Mouse (Mus musculus) stomach, postnatal 0 days (tissue): ENCODE results near the gene Zbtb16. TPM values are rescaled to one million over a fixed set of nuclear protein-coding genes. Genes with fewer than 3 reads are reported as not detected.

Source experiments
- ATAC-seq: fragments of 200-750 bp; cut with Nextera tagmentation; 2 replicates; pipeline ENCODE4 v1.8.0; 2017; ENCODE audit not compliant: low FRiP score, low TSS enrichment
- DNase-seq: peaks from one replicate; pipeline ENCODE4 v3.0.0-alpha.2; 2016; ENCODE audit warnings: low spot score
- H3K27ac ChIP-seq: fragments of 300-500 bp; sonication (generic); replicated peaks from 2 replicates; pipeline ENCODE4 v1.5.1; 2014; ENCODE audit warnings: mild to moderate bottlenecking, control low read depth
- H3K27me3 ChIP-seq: fragments of 300-500 bp; sonication (generic); 2 replicates; pipeline ENCODE4 v1.6.1; 2014; ENCODE audit warnings: low read length; ENCODE audit not compliant: control insufficient read depth, insufficient read depth
- H3K36me3 ChIP-seq: fragments of 300-500 bp; sonication (generic); 2 replicates; pipeline ENCODE4 v1.6.1; 2014; ENCODE audit warnings: low read length, mixed read lengths; ENCODE audit not compliant: control insufficient read depth, insufficient read depth
- H3K4me1 ChIP-seq: fragments of 300-500 bp; sonication (generic); replicated peaks from 2 replicates; pipeline ENCODE4 v1.6.1; 2014; ENCODE audit warnings: antibody characterized with exemption; ENCODE audit not compliant: control insufficient read depth, insufficient read depth
- H3K4me2 ChIP-seq: fragments of 300-500 bp; sonication (generic); replicated peaks from 2 replicates; pipeline ENCODE4 v1.6.1; 2014; ENCODE audit warnings: low read depth, mild to moderate bottlenecking, control low read depth, moderate library complexity
- H3K4me3 ChIP-seq: fragments of 300-500 bp; sonication (generic); 2 replicates; pipeline ENCODE4 v1.5.1; 2014; ENCODE audit warnings: low read depth, low read length, control low read depth
- H3K9ac ChIP-seq: fragments of 300-500 bp; sonication (generic); 2 replicates; pipeline ENCODE4 v1.6.1; 2014; ENCODE audit warnings: mild to moderate bottlenecking, low read length, control low read depth, mixed read lengths
- H3K9me3 ChIP-seq: fragments of 300-500 bp; sonication (generic); 2 replicates; pipeline ENCODE4 v1.6.1; 2016; ENCODE audit warnings: low read length; ENCODE audit not compliant: control insufficient read depth
- CTCF ChIP-seq: IDR thresholded peaks from 2 replicates; pipeline ENCODE4 v1.5.1; 2016; ENCODE audit warnings: antibody characterized with exemption, low read depth, mild to moderate bottlenecking, moderate library complexity
- EP300 ChIP-seq: optimal IDR thresholded peaks from 2 replicates; pipeline ENCODE3; 2016; ENCODE audit warnings: antibody characterized with exemption
- WGBS: fragments of 180-500 bp; shearing (Covaris S2); extraction: QIAGEN DNeasy Blood & Tissue Kit; methylation state at CpG from one replicate; pipeline ENCODE4 v1.1.7; 2014; 5-methylcytosine and 5-hydroxymethylcytosine counted together
- polyA plus RNA-seq: library from polyadenylated mRNA; unstranded; fragments of >200 nt; fragmentation: Nextera tagmentation; extraction: Ambion mirVana; gene quantifications from 2 replicates; pipeline ENCODE4 v1.2.1, GENCODE M21; 2015

Zbtb16 gene
- polyA plus RNA-seq, 1 experiment from 2014 or later: 1.7 TPM

GRCm38 (mm10) chr9:48635576-48636350 is 200.3 kb downstream of the Zbtb16 start:
- no peaks in the 10 kb centered on the region for H3K36me3 ChIP-seq
- no peaks in the 10 kb centered on the region for H3K9me3 ChIP-seq
- no peak overlapping the region for H3K4me2 ChIP-seq
- no peaks in the 10 kb centered on the region for H3K4me1 ChIP-seq
- TF ChIP-seq CTCF: no peak
- TF ChIP-seq EP300: no peak
- no peak overlapping the region for H3K27ac ChIP-seq
- WGBS: 33% methylated on average over 18 of the region's 18 CpGs
- DNase-seq (peak; percentile 16), ATAC-seq (no peak)
- H3K27me3 ChIP-seq: no peaks in the 10 kb centered on the region
- H3K4me3 ChIP-seq: no peak overlapping the region
- H3K9ac ChIP-seq: no peak overlapping the region

DNA sequence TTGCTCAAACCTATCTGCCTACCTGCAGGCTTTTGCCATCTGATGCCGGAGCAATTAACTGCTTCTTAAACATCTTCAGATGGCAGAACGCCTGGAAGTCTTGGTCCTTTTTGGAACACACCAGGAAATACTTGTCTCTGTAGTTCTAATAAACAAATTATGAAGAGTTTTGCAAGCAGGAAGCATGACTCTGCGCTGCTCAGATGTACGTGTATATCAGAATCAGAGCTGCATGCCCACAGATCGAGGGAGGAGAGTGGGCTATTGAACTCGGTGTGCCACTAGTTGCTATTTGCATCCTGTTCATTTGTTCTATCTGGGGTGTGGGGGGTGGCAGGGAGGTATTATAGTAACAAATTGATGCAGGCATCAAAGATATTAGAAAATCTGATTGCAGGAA is 202.9 kb downstream of the Zbtb16 start:
- H3K9me3 ChIP-seq: no peaks in the 10 kb centered on the region
- TF ChIP-seq CTCF (no peak), EP300 (no peak)

GRCm38 (mm10) chr9:48619268-48619667 is 216.8 kb downstream of the Zbtb16 start:
- no peak for TF ChIP-seq CTCF
- no peak for TF ChIP-seq EP300
- 59% methylated on average over 1 of the region's 1 CpGs for WGBS
- ATAC-seq: no peak

More for the DNA sequence above, 202.9 kb downstream of the Zbtb16 start:
- H3K27me3 ChIP-seq: no peaks in the 10 kb centered on the region
- H3K27ac ChIP-seq: no peak overlapping the region
- ATAC-seq (no peak), DNase-seq (no peak)
- H3K36me3 ChIP-seq: no peaks in the 10 kb centered on the region
- 78% methylated on average over 6 of the region's 6 CpGs for WGBS
- H3K4me1 ChIP-seq: no peaks in the 10 kb centered on the region
- H3K4me2 ChIP-seq: no peak overlapping the region
- no peak overlapping the region for H3K9ac ChIP-seq
- H3K4me3 ChIP-seq: no peak overlapping the region

GRCm38 (mm10) chr9:48618589-48618988 is 217.4 kb downstream of the Zbtb16 start:
- ATAC-seq (peak; percentile 72; the same call in 1 of the 2 replicates), DNase-seq (peak; percentile 75)
- Histone ChIP-seq H3K4me2 (no peak overlapping the region; the same call in 1 of the 2 replicates), H3K9me3 (no peaks in the 10 kb centered on the region), H3K4me3 (no peak overlapping the region), H3K27ac (0 out of 2 replicates have a peak overlapping the region, but pooled peaks have one; percentile 24), H3K36me3 (no peaks in the 10 kb centered on the region), H3K4me1 (no peaks in the 10 kb centered on the region), H3K9ac (no peak overlapping the region), H3K27me3 (no peaks in the 10 kb centered on the region)
- 30% methylated on average over 6 of the region's 6 CpGs for WGBS
- TF ChIP-seq EP300 (no peak), CTCF (peak; percentile 80)

More at GRCm38 (mm10) chr9:48619268-48619667, 216.8 kb downstream of the Zbtb16 start:
- no peaks in the 10 kb centered on the region for H3K27me3 ChIP-seq
- H3K9ac ChIP-seq: no peak overlapping the region
- no peaks in the 10 kb centered on the region for H3K9me3 ChIP-seq
- no peak overlapping the region for H3K4me3 ChIP-seq
- no peak for DNase-seq
- no peaks in the 10 kb centered on the region for H3K4me1 ChIP-seq
- no peak overlapping the region for H3K4me2 ChIP-seq
- no peak overlapping the region for H3K27ac ChIP-seq
- no peaks in the 10 kb centered on the region for H3K36me3 ChIP-seq

GRCm38 (mm10) chr9:48618111-48618510 is 217.9 kb downstream of the Zbtb16 start:
- DNase-seq: peak; percentile 23
- Histone ChIP-seq H3K4me3 (no peak overlapping the region), H3K9ac (no peak overlapping the region), H3K27me3 (no peaks in the 10 kb centered on the region), H3K9me3 (no peaks in the 10 kb centered on the region), H3K36me3 (no peaks in the 10 kb centered on the region), H3K4me2 (no peak overlapping the region), H3K4me1 (no peaks in the 10 kb centered on the region), H3K27ac (no peak overlapping the region)
- TF ChIP-seq CTCF (no peak), EP300 (no peak)
- 62% methylated on average over 8 of the region's 8 CpGs for WGBS
- peak; percentile 38; the same call in 1 of the 2 replicates for ATAC-seq

GRCm38 (mm10) chr9:48617511-48618010 is 218.5 kb downstream of the Zbtb16 start:
- H3K4me3 ChIP-seq: no peak overlapping the region
- H3K27me3 ChIP-seq: no peaks in the 10 kb centered on the region
- H3K4me2 ChIP-seq: no peak overlapping the region
- H3K4me1 ChIP-seq: no peaks in the 10 kb centered on the region
- no peaks in the 10 kb centered on the region for H3K36me3 ChIP-seq
- no peak overlapping the region for H3K27ac ChIP-seq
- DNase-seq: no peak
- no peak overlapping the region for H3K9ac ChIP-seq
- H3K9me3 ChIP-seq: no peaks in the 10 kb centered on the region
- ATAC-seq: no peak
- TF ChIP-seq EP300: no peak
- TF ChIP-seq CTCF: no peak
- 75% methylated on average over 3 of the region's 3 CpGs for WGBS
